Mouse (Mus musculus) lung, adult 2 months (tissue): Measurements from ENCODE around the gene Wdr12.

Source experiments
- CTCF ChIP-seq: fragments of 200-500 bp; IDR thresholded peaks from 2 replicates; pipeline ENCODE4 v1.5.1; 2011; ENCODE audit warnings: mild to moderate bottlenecking, low read length, control low read depth; ENCODE audit not compliant: insufficient read depth
- POLR2A ChIP-seq: fragments of 200-500 bp; IDR thresholded peaks from 2 replicates; pipeline ENCODE4 v1.6.1; 2011; ENCODE audit warnings: low read depth, mild to moderate bottlenecking, control low read depth, low read length, borderline replicate concordance; ENCODE audit errors: extremely low read depth

DNA sequence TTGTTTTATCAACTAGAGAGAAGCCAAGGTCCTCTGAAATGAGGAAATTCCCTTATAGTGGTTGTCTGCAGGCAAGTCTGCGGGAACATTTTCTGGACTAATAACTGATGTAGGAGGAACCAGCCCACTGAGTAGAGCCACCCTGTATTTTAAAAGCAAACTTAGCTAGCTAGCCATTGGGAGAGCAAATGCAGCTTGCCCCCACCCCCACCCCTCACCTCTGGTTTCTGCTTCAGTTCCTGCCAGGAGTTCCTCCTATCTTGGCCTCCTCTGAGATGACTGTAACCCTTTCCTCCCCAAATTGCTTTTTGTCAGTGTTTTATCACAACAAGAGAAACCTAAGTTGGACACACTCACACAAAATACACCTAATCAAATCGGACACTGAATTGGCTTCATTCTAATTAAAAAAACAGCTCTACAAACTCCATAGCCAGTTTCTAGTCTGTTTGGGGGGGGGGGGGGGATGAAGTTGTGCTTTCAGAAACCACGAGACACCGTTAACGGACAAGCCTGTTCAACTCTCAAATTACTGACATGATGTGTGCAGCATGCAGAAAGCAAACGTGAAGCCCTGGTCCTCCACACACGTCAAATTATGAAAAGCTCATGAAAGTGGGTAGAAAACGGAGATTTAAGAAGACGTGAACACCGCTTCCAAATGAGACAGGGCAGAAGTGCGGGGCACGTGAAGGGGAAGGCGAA, 1.7 kb downstream of the Wdr12 start:
- TF ChIP-seq POLR2A (no peak), CTCF (no peak)
